Mouse (Mus musculus) cerebellum, adult 11 months (tissue): ENCODE measurements around the gene Rexo5.

Source experiments
- DNase-seq: peaks from one replicate; pipeline ENCODE4 v3.0.0; 2022

Rexo5 gene

GRCm38 (mm10) chr7:119793586-119794250 is at the start of gene Rexo5, which contains the start of gene Eri2:
Gene Rexo5 (plus strand): TSS chr7:119794006.
Gene Eri2 (minus strand): TSS chr7:119794058.
- peak; percentile 52 for DNase-seq

DNA sequence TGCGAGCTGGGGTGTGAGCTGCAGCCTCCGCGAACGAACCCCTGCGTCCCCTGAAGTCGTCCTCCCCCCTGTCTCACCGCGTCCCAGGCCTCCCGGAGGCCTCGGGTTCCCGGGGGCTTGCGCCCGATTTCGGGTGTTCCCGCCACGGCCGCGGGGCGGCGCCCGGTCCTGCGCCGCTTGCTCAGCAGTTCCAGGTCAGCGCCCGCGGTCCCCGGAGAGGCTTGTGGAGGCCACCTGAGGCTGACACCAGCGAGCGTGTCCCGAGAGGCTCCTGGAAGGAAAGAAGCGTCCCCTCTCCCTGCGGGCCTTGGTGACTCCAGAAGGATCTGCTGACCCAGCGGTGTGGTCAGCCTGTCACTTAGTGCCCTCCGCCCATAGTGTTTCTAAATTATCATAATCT is 49.5 kb upstream of the Rexo5 start:
- DNase-seq: no peak

DNA sequence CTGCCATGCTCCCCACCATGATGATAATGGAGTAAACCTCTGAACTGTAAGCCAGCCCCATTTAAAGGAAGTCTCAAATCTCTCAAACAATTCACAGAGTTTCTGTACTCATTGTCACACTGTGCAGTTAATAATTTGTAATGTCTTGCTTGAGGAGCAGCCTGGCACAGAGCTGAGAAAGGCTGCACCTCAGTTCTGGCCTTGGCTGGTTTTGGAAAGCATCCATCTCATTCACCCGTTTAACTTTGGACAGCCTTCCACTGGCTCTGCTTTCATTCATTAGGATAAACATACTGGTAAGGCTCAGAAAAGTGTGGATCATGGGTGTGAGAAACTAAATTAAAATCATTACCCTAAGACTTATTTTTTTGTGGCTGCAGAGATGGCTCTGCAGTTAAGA is 47.9 kb upstream of the Rexo5 start:
- no peak for DNase-seq

DNA sequence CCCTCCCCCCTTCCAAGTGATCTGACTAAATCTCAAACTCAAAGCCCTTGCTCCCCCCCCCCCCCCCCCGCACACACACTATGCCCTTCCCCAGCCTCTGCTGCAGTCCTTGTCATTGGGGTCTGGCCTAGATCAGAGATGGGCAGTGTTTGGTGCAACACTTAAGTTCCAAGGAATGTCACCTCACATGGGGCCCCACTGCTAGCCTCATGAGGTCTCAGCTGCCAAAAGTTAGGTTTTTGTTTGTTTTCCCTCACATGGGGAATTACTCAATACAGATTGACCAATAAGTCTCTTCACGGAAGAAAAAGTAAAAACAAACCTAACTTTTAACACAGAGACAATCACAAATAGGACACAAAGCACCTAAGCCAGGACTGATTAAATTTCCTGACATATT is 45.0 kb upstream of the Rexo5 start:
- no peak for DNase-seq

- DNase-seq: no peak
Measured at GRCm38 (mm10) chr7:119749942-119750341, 43.9 kb upstream of the Rexo5 start.

- DNase-seq: no peak
Measured at GRCm38 (mm10) chr7:119753696-119754095, 40.1 kb upstream of the Rexo5 start.

GRCm38 (mm10) chr7:119760527-119760951 is 33.3 kb upstream of the Rexo5 start, which contains the start of gene Acsm3:
Gene Acsm3 (plus strand): TSS chr7:119760923.
- no peak for DNase-seq

DNA sequence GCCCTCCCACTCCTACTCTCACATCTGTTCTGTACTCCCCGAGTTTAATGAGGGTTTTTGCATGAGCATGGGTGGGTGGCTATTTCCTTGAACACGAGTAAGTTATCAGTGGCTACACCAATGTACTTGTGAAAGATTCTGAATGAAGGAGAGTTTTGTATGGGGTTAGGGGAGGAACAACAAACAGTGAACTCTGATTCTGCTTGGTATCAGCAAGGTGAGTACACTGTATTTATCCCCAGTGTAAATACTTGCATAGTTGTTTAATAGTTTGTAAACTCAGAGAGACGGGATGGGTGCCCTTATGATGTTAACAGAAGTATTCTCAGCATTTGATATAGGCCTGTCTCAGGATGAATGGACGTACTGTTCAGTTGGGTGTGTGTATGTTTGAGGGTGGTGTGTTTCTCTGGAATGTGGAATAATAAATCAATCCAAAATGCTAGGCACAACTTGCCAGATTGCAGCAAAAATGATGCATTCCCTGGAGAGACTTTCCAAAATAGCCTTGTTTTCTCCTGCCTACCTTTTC is 31.6 kb upstream of the Rexo5 start:
- no peak for DNase-seq

- DNase-seq: no peak
Measured at GRCm38 (mm10) chr7:119764377-119764776, 29.4 kb upstream of the Rexo5 start.

- no peak for DNase-seq
Measured at GRCm38 (mm10) chr7:119766996-119767395, 26.8 kb upstream of the Rexo5 start.

- no peak for DNase-seq
Measured at GRCm38 (mm10) chr7:119769895-119770294, 23.9 kb upstream of the Rexo5 start.

DNA sequence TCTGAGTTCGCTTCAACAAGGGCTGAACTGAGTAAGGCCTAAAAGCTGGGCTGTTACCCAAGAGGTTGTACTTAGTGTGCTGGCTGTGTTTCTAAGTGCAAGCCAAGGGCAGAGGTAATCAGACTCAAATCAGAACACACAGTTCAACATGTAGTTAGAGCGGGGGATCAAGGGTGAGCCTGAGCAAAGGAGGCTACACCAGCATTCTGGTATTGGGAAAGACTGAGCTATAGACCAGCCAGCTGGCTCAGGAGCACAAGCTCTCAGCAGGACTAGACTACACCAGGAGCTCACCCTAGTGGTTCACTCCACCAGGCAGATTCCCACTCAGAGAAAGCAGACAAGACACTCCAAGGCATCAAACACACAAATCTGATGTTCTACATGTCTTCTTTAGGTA is 10.4 kb upstream of the Rexo5 start:
- no peak for DNase-seq

DNA sequence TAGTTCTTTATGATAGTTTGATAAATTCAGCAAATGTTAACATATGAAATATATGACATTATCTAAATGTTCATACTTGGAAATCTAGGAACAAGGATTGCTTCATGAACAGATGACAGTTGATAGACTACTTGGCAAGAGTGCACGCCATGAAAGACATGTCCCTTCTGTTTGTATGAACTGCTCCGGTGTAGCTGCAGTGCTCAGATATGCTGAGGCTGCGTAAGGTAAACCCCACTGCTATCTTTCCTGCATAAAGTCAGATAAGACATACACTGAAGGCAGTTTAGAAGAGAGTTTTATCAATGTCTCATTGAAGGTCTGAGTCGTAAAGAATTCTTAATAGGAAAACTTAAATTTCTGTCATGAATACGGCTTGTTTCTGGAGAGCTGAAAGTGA is 8.9 kb upstream of the Rexo5 start:
- no peak for DNase-seq

DNA sequence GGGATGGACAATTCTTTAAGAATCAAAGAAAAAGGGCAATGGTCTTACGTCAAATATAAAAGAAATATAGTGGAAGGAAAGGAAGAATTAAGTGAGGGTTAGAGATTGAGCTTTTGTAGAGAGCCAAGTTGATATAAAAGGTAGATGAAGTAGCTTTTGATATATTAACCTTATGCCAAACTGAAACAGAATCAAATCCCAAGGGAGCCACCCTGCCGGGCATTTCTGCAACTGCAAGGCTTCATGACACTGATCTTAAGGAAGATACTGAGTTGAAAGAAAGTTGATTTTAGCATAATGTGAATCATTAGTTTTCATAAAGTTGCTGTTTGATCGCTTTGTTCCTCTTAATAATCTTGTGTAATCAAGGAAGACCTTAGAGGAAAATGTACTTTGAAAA is 4.8 kb upstream of the Rexo5 start:
- DNase-seq: no peak

- no peak for DNase-seq
Measured at GRCm38 (mm10) chr7:119794251-119794638, 439 bp downstream of the Rexo5 start.

- no peak for DNase-seq
Measured at GRCm38 (mm10) chr7:119795311-119795710, 1.5 kb downstream of the Rexo5 start.

- DNase-seq: no peak
Measured at GRCm38 (mm10) chr7:119800488-119800887, 6.7 kb downstream of the Rexo5 start.

DNA sequence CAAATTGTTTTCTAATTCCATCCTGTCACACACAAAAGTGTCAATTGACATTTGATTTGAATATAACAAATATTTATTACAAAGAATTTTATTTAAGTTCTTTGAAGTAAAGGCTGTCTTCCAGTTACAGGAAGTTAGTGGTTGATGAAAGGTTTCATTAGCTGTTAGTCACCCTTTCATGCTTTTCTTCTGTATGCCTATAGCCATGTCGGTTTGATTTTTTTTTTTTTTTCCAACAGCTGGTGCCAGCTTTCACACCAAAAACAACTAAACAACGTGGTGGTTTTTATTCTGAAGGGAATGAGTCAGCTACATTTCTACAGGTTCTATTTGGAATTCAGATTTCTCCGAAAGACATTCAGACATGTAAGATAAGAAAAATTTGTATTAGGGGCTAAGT is 7.2 kb downstream of the Rexo5 start:
- no peak for DNase-seq

DNA sequence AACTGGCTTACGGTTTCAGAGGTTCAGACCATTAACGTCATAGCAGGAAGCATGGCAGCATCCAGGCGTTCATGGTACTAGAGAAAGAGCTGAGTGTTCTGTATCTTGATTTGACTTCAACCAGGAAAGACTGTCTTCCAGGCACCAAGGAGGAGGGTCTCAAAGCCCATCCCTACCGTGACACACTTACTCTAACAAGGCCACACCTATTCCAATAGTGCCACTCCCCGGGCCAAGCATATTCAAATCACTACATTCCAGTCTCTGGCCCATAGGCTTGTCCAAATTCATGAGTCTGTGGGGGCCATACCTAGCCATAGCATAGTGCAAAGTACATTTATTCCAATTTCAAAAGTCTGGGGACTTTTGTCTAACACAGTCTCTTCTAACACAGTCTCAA is 13.6 kb downstream of the Rexo5 start:
- no peak for DNase-seq

GRCm38 (mm10) chr7:119808723-119809122 is 14.9 kb downstream of the Rexo5 start:
- no peak for DNase-seq

DNA sequence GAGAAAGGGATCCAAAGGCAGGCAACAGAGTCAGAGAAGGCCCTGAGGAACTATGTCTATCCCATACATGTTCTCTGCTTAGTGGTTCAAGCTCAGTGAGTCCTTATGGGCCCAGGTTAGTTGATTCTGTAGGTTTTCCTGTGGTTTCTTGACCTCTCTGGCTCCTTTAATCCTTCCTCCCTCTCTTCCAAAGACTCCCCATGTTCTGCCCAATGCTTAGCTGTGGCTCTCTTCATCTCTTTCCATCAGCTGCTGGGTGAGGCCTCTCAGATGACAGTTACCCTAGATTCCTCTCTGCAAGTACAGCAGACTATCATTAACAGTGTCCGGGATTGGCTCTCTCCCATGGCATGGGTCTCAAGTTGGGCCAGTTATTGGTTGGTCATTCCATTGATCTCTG is 41.6 kb downstream of the Rexo5 start:
- no peak for DNase-seq

DNA sequence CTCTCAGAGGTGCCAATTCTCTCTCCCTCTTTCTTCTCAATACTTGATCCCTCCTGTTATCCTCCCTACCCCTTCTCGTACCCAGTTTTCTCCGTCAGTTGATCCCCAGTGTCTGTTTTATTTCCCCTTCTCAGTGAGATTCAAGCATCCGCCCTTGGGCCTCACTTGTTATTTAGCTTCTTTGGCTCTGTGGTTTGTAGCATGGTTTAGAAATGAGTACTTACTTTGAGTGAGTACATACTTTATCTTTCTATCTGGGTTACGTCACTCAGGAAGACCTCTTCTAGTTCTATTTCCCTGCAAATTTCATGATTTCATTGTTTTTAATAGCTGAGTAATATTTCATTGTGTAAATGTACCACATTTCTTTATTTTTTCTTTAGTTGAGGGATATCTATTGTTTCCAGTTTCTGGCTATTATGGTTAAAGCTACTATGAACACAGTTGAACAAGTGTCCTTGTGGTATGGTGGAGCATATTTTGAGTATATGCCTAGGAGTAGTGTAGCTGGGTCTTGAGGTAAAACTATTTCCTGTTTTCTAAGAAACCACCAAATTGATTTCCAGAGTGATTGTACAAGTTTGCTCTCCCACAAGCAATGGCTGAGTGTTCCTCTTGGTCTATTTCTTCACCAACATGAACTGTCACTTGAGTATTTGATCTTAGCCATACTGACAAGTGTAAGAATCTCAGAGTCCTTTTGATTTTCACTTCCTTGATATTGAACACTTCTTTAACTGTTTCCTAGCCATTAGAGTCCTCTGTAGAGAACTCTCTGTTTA is 42.4 kb downstream of the Rexo5 start:
- no peak for DNase-seq

- DNase-seq: no peak
Measured at GRCm38 (mm10) chr7:119841820-119842449, 48.1 kb downstream of the Rexo5 start.

DNA sequence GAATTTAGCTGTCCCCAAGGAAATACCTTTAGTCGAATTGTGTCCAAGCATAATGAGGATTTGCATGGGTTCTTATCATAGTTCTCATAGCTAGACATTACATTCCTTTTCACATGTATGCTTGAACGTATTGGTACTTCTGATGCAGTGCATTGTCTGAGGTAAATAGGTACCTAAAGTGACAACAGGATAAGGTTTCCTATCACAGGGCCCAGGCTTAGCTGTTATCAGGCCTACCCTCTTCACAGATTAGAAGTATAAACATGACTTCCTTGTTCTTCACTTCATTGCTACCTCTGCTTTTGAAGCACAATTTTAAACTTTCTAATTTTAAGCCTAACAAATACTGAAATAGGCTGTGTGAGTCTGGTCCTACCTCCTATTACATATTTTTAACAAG is 51.7 kb downstream of the Rexo5 start:
- no peak for DNase-seq
